Mouse (Mus musculus) hindbrain, embryonic 15.5 days (tissue): ENCODE measurements around the gene Cadm2. TPM values are rescaled to one million over a fixed set of nuclear protein-coding genes. Genes with fewer than 3 reads are reported as not detected.
A peak's percentile ranks its signal among the peaks of the same experiment; 100 is the strongest.

Experiments
- ATAC-seq: fragments of 200-750 bp; cut with Nextera tagmentation; 2 replicates; pipeline ENCODE4 v1.8.0; 2017; ENCODE audit warnings: low read depth, moderate number of reproducible peaks, moderate TSS enrichment; ENCODE audit not compliant: low FRiP score
- H3K27ac ChIP-seq: fragments of 300-500 bp; sonication (generic); replicated peaks from 2 replicates; pipeline ENCODE4 v1.5.1; 2015; ENCODE audit warnings: mild to moderate bottlenecking, inconsistent platforms
- H3K27me3 ChIP-seq: fragments of 300-500 bp; sonication (generic); 2 replicates; pipeline ENCODE4 v1.6.1; 2015; ENCODE audit warnings: control low read depth, inconsistent platforms
- H3K36me3 ChIP-seq: fragments of 300-500 bp; sonication (generic); 2 replicates; pipeline ENCODE4 v1.6.1; 2015; ENCODE audit warnings: control low read depth, inconsistent platforms
- H3K4me1 ChIP-seq: fragments of 300-500 bp; sonication (generic); replicated peaks from 2 replicates; pipeline ENCODE4 v1.6.1; 2015; ENCODE audit warnings: control low read depth, inconsistent platforms
- H3K4me2 ChIP-seq: fragments of 300-500 bp; sonication (generic); 2 replicates; pipeline ENCODE4 v1.6.1; 2015; ENCODE audit warnings: moderate library complexity, mild to moderate bottlenecking, inconsistent platforms
- H3K4me3 ChIP-seq: fragments of 300-500 bp; sonication (generic); 2 replicates; pipeline ENCODE4 v1.5.1; 2015; ENCODE audit warnings: mild to moderate bottlenecking, inconsistent platforms
- H3K9ac ChIP-seq: fragments of 300-500 bp; sonication (generic); 2 replicates; pipeline ENCODE4 v1.6.1; 2015; ENCODE audit warnings: inconsistent platforms
- H3K9me3 ChIP-seq: fragments of 300-500 bp; sonication (generic); 2 replicates; pipeline ENCODE4 v1.6.1; 2016; ENCODE audit warnings: control low read depth, inconsistent platforms
- WGBS: fragments of 180-500 bp; shearing (Covaris S2); methylation state at CpG from one replicate; pipeline ENCODE4 v1.1.7; 2015; 5-methylcytosine and 5-hydroxymethylcytosine counted together
- polyA plus RNA-seq: library from polyadenylated mRNA; unstranded; fragments of >200 nt; fragmentation: Nextera tagmentation; extraction: Ambion mirVana; gene quantifications from 2 replicates; pipeline ENCODE4 v1.2.1, GENCODE M21; 2015

The Cadm2 gene
- polyA plus RNA-seq, 1 experiment from 2014 or later, result 63.8 TPM

DNA sequence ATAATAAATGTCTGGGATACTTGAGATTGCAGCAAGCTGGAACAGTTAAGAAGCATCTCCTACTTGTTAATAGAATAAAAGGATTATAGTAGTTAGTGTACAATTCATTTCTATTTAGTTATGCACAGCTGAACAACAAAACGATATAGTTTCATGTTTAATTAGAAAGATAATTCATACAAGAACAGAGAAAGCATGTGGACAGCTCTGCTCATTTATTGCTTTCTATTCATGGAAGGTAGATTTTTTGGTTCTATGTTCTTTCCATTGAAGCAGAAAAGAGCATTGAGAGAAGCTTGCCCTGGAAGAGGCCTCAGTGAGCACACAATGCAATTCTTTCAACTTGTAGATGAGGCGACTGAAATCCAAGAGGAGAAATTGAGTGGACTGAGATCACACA, 623.2 kb downstream of the Cadm2 start:
- Histone ChIP-seq H3K4me3 (no peak overlapping the region), H3K27ac (no peak overlapping the region), H3K9ac (no peak overlapping the region), H3K27me3 (no peaks in the 10 kb centered on the region), H3K36me3 (no peaks in the 10 kb centered on the region), H3K4me2 (no peak overlapping the region), H3K9me3 (no peaks in the 10 kb centered on the region), H3K4me1 (no peaks in the 10 kb centered on the region)
- ATAC-seq, result no peak
- WGBS, result 63% methylated on average over 2 of the region's 2 CpGs

DNA sequence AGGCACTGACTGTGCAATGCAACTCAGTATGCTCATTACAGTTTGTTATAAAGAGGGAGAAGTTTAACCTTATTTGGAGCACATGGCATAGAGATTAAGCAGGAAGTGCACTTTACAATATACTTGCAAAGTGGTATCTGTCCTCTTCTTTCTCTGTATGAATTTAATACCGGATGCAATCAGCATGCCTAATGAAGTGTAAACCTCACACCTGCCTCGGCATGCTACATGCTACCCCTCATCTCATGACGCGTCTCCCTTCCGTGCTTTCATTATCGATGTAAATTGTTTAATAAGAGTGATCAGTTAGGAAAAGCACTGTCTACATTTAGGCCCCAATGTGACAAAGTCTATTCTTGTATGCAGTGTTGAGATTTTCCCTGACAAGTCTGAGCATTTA, 633.0 kb downstream of the Cadm2 start:
- no peak for ATAC-seq
- 64% methylated on average over 6 of the region's 6 CpGs for WGBS
- H3K4me3 ChIP-seq, result no peak overlapping the region

DNA sequence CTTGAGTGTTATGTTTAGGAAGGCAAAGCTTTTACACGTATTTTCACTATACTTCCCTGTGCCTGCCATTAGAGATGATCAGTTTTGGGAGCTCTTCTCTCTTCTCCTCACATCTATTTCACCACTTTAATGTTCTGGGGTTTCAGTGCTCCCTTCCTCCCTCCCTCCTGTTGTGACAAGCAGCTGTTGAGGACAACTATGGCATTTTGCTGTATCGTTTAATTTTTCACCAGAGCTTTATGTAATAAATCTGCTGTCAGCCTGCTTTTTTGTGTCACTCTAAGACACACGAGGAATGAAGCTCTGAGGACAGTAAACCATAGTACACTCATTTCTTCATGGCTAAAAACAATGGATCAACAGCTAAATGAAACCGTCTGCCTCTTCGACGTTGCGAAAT, 633.8 kb downstream of the Cadm2 start:
- H3K4me1 ChIP-seq, result peaks cover 8% of the 10 kb centered on the region; the same call in 1 of the 2 replicates
- no peak for ATAC-seq
- no peaks in the 10 kb centered on the region for H3K36me3 ChIP-seq
- no peak overlapping the region for H3K4me3 ChIP-seq
- 56% methylated on average over 7 of the region's 7 CpGs for WGBS
- H3K9ac ChIP-seq, result no peak overlapping the region
- H3K27me3 ChIP-seq, result no peaks in the 10 kb centered on the region
- no peaks in the 10 kb centered on the region for H3K9me3 ChIP-seq
- H3K27ac ChIP-seq, result no peak overlapping the region
- H3K4me2 ChIP-seq, result no peak overlapping the region

More for the DNA sequence above, 633.0 kb downstream of the Cadm2 start:
- Histone ChIP-seq H3K27ac (no peak overlapping the region), H3K27me3 (no peaks in the 10 kb centered on the region), H3K4me1 (peaks cover 8% of the 10 kb centered on the region; the same call in 1 of the 2 replicates), H3K9me3 (no peaks in the 10 kb centered on the region), H3K9ac (no peak overlapping the region), H3K4me2 (no peak overlapping the region), H3K36me3 (no peaks in the 10 kb centered on the region)

- no peak overlapping the region for H3K4me2 ChIP-seq
- 76% methylated on average over 3 of the region's 3 CpGs for WGBS
- H3K9me3 ChIP-seq, result no peaks in the 10 kb centered on the region
- no peak overlapping the region for H3K9ac ChIP-seq
- H3K4me3 ChIP-seq, result no peak overlapping the region
- ATAC-seq, result no peak
- H3K27me3 ChIP-seq, result no peaks in the 10 kb centered on the region
- H3K36me3 ChIP-seq, result no peaks in the 10 kb centered on the region
- no peak overlapping the region for H3K27ac ChIP-seq
- H3K4me1 ChIP-seq, result peaks cover 6% of the 10 kb centered on the region; the same call in 1 of the 2 replicates
These were observed 649.8 kb downstream of the Cadm2 start for GRCm38 (mm10) chr16:66970912-66971311.

DNA sequence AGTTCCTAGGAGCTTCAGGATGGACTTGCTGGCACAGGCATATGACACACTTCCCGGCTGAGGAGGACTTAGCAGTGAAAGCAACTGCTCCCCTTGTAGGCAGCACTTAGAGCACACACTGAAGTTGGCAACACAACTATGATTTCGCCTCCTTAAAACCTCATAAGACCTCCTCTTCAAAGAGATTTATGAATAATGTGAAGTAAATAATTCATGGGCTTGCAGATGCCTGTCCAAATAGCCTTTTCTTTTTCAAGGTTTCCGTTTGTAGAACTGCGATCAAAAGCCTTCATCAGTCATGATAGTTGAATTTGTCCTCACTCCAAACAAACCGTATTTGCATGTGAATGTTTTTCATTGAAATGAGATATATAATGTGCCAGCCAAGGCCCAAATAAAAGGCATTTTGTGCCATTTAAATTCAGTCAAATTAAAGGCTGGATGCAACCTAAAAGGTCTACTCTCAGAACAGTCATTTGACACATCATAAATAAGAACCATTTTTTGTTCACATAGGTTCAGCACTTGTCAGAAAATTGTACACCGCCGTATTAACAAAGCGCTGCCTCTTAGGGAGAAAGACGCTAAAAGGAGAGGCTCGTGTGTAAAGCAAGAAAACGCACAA, 651.1 kb downstream of the Cadm2 start:
- H3K9ac ChIP-seq, result no peak overlapping the region
- H3K4me1 ChIP-seq, result peaks cover 6% of the 10 kb centered on the region; the same call in 1 of the 2 replicates
- no peaks in the 10 kb centered on the region for H3K9me3 ChIP-seq
- H3K27ac ChIP-seq, result no peak overlapping the region
- WGBS, result 39% methylated on average over 11 of the region's 11 CpGs
- no peaks in the 10 kb centered on the region for H3K36me3 ChIP-seq
- no peak overlapping the region for H3K4me3 ChIP-seq
- H3K4me2 ChIP-seq, result peak overlapping the region; percentile 11; the same call in 1 of the 2 replicates
- peak; percentile 76; the same call in 1 of the 2 replicates for ATAC-seq
- H3K27me3 ChIP-seq, result no peaks in the 10 kb centered on the region

DNA sequence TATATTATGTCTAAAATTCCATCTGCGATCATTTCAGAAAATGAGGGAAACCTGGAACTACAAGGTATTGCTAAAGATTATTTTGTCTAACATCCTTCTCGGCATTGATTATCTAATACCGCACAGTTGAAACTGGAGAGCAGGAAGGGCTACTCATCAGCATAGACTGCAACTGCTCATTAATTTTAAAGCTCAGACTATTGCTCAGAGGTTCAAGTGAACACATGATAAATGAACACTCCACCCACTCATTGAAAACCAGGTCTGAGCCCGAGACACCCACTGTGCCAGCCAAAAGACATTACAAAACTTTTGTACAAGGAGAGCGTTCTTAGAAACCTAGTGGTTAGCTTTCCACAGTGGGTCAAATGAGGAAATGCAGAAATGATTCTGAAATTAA, 652.4 kb downstream of the Cadm2 start:
- Histone ChIP-seq H3K27me3 (no peaks in the 10 kb centered on the region), H3K27ac (no peak overlapping the region), H3K9ac (no peak overlapping the region), H3K9me3 (no peaks in the 10 kb centered on the region), H3K4me1 (peaks cover 6% of the 10 kb centered on the region; the same call in 1 of the 2 replicates), H3K4me2 (no peak overlapping the region), H3K36me3 (no peaks in the 10 kb centered on the region), H3K4me3 (no peak overlapping the region)
- ATAC-seq, result no peak
- WGBS, result 58% methylated on average over 5 of the region's 5 CpGs

- ATAC-seq, result no peak
- Histone ChIP-seq H3K4me3 (no peak overlapping the region), H3K4me2 (no peak overlapping the region), H3K27ac (no peak overlapping the region), H3K9ac (no peak overlapping the region), H3K9me3 (no peaks in the 10 kb centered on the region), H3K4me1 (peaks cover 6% of the 10 kb centered on the region; the same call in 1 of the 2 replicates), H3K36me3 (no peaks in the 10 kb centered on the region), H3K27me3 (no peaks in the 10 kb centered on the region)
- WGBS, result 70% methylated on average over 8 of the region's 8 CpGs
These were observed 653.0 kb downstream of the Cadm2 start for GRCm38 (mm10) chr16:66967686-66968085.

DNA sequence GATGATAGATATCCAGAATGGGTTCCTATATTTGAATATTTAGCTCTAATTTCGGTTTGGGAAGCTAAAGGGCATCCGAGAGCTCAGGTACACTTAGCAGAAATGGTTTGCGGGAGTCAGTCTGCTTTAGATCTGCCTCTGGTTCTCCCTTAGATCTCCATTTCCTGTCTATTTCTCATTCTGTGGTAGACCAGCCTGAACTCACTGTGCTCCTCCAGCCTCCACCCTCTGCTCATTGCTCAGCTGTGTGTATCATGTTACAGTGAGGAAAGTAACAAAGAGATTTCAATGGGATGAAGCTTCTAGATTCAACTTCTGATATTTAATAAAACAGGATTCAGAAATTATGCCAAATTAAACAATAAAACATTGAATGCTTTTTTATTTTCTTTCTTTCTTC, 661.6 kb downstream of the Cadm2 start:
- no peak overlapping the region for H3K27ac ChIP-seq
- ATAC-seq, result no peak
- H3K4me2 ChIP-seq, result no peak overlapping the region
- WGBS, result 85% methylated on average over 3 of the region's 3 CpGs
- H3K36me3 ChIP-seq, result no peaks in the 10 kb centered on the region
- no peaks in the 10 kb centered on the region for H3K4me1 ChIP-seq
- no peak overlapping the region for H3K4me3 ChIP-seq
- H3K9me3 ChIP-seq, result no peaks in the 10 kb centered on the region
- no peak overlapping the region for H3K9ac ChIP-seq
- H3K27me3 ChIP-seq, result no peaks in the 10 kb centered on the region

DNA sequence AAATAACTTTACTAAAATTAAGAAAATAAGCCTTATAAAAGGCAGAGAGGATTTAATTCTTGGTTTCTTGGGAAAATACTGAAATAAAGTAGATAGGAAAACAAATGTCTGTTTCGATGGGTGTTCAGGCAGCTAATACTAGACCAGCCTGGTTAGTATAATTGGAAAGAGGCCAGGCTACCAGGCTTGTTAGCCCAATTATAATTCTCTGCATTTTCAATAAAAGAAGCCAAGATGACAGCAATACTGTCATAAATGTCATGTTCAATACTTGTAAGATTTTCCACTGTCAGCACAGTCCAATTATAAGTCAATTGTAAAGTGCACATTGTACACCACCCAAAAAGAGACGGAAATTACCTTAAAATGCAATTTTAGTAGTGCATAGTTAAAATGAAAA, 664.8 kb downstream of the Cadm2 start:
- Histone ChIP-seq H3K9me3 (no peaks in the 10 kb centered on the region), H3K27ac (no peak overlapping the region), H3K36me3 (no peaks in the 10 kb centered on the region), H3K4me3 (no peak overlapping the region), H3K9ac (no peak overlapping the region), H3K27me3 (no peaks in the 10 kb centered on the region), H3K4me2 (no peak overlapping the region), H3K4me1 (no peaks in the 10 kb centered on the region)
- 83% methylated on average over 2 of the region's 2 CpGs for WGBS
- no peak for ATAC-seq

GRCm38 (mm10) chr16:66936332-66936731, 684.4 kb downstream of the Cadm2 start:
- H3K36me3 ChIP-seq, result no peaks in the 10 kb centered on the region
- no peak overlapping the region for H3K9ac ChIP-seq
- H3K27ac ChIP-seq, result no peak overlapping the region
- WGBS, result 50% methylated on average over 6 of the region's 6 CpGs
- H3K4me2 ChIP-seq, result no peak overlapping the region
- H3K27me3 ChIP-seq, result no peaks in the 10 kb centered on the region
- no peaks in the 10 kb centered on the region for H3K9me3 ChIP-seq
- 0 out of 2 replicates have a peak, but pooled peaks cover 5% of the 10 kb centered on the region for H3K4me1 ChIP-seq
- no peak overlapping the region for H3K4me3 ChIP-seq
- no peak for ATAC-seq

DNA sequence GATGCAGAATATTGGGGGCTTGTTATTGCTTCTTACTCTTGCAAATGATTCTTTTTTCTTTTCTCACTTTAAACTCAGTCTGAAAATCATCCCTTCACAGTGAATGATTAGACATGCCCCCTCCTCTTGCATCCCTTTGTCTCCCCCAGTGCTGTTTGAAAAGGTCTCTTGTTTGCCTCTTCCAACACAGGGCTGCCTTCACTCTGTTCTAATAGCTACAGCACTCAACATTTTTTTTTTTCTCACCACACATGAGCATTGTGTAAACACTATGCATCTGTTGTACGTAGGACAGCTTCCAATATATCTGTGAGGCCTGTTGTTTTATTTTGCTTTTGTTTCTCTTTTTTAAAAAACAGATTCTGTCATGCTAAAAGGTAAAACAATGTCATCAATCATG, 695.2 kb downstream of the Cadm2 start:
- Histone ChIP-seq H3K9ac (no peak overlapping the region), H3K27me3 (no peaks in the 10 kb centered on the region), H3K9me3 (no peaks in the 10 kb centered on the region), H3K4me3 (no peak overlapping the region), H3K4me1 (no peaks in the 10 kb centered on the region), H3K27ac (0 out of 2 replicates have a peak overlapping the region, but pooled peaks have one; percentile 30), H3K4me2 (no peak overlapping the region), H3K36me3 (no peaks in the 10 kb centered on the region)
- WGBS, result 13% methylated on average over 1 of the region's 1 CpGs
- ATAC-seq, result no peak

DNA sequence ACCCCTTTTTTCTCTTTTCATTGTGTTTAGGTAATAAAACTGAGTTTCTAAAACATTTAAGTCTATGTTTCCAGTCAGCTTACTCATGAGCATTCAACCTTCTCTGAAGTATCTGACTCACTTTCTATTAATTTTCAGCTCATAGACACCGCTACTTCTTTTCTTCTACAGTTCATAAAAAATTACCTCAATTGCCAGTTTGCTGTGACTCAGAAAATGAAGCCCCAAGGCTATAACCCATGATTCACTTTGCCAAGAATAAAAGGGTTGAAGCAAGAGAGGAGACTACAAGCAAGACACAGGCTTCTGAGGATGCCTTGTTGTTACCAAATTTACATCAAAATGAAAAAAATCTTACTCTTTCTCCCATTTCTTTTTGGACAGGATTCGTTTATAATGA, 698.0 kb downstream of the Cadm2 start:
- Histone ChIP-seq H3K27ac (no peak overlapping the region), H3K36me3 (no peaks in the 10 kb centered on the region), H3K9me3 (no peaks in the 10 kb centered on the region), H3K4me1 (no peaks in the 10 kb centered on the region), H3K4me3 (no peak overlapping the region), H3K27me3 (no peaks in the 10 kb centered on the region), H3K4me2 (no peak overlapping the region), H3K9ac (no peak overlapping the region)
- WGBS, result 69% methylated on average over 2 of the region's 2 CpGs
- ATAC-seq, result no peak

- 91% methylated on average over 1 of the region's 1 CpGs for WGBS
- no peaks in the 10 kb centered on the region for H3K36me3 ChIP-seq
- no peak overlapping the region for H3K4me2 ChIP-seq
- H3K4me3 ChIP-seq, result no peak overlapping the region
- H3K27ac ChIP-seq, result no peak overlapping the region
- H3K4me1 ChIP-seq, result no peaks in the 10 kb centered on the region
- H3K9me3 ChIP-seq, result no peaks in the 10 kb centered on the region
- no peak overlapping the region for H3K9ac ChIP-seq
- no peak for ATAC-seq
- H3K27me3 ChIP-seq, result no peaks in the 10 kb centered on the region
These were observed 699.2 kb downstream of the Cadm2 start for GRCm38 (mm10) chr16:66921414-66921915.
